Mouse (Mus musculus) hindbrain, embryonic 12.5 days (tissue): ENCODE measurements around the gene Arhgef39. TPM values are rescaled to one million over a fixed set of nuclear protein-coding genes. Genes with fewer than 3 reads are reported as not detected.

Source experiments
- polyA plus RNA-seq: library from polyadenylated mRNA; unstranded; fragments of >200 nt; fragmentation: Nextera tagmentation; extraction: Ambion mirVana; gene quantifications from 2 replicates; pipeline ENCODE4 v1.2.1, GENCODE M21; 2016

The Arhgef39 gene
- polyA plus RNA-seq, 1 experiment from 2014 or later, result 26.8 TPM

Other genes starting within 250 kb of the Arhgef39 start
- 0.18 and 0.34 TPM in 2 replicates for gene Atp8b5, start 232.5 kb downstream of the Arhgef39 start, polyA plus RNA-seq
- gene Rusc2, start 117.7 kb downstream of the Arhgef39 start, polyA plus RNA-seq, result 55.0 and 68.9 TPM in 2 replicates
- 1.3 TPM in 1 of 2 replicates, not detected in the other for gene Fam166b, start 70.6 kb downstream of the Arhgef39 start, polyA plus RNA-seq
- gene Tesk1, start 57.8 kb downstream of the Arhgef39 start, polyA plus RNA-seq, result 15.7 and 16.2 TPM in 2 replicates
- gene Cd72, start 45.1 kb downstream of the Arhgef39 start, polyA plus RNA-seq, result 2.0 and 3.8 TPM in 2 replicates
- gene Sit1, start 16.0 kb downstream of the Arhgef39 start, polyA plus RNA-seq, result not detected in 2 replicates
- gene Ccdc107, start 6.8 kb downstream of the Arhgef39 start, polyA plus RNA-seq, result 50.8 and 51.4 TPM in 2 replicates
- 1.3 and 1.5 TPM in 2 replicates for gene Car9, start 7.3 kb upstream of the Arhgef39 start, polyA plus RNA-seq
- 59.3 and 105 TPM in 2 replicates for gene Tpm2, start 24.1 kb upstream of the Arhgef39 start, polyA plus RNA-seq
- 60.2 and 65.7 TPM in 2 replicates for gene Creb3, start 62.6 kb upstream of the Arhgef39 start, polyA plus RNA-seq
- gene Tln1, start 63.0 kb upstream of the Arhgef39 start, polyA plus RNA-seq, result 70.5 and 71.7 TPM in 2 replicates
- 40.6 and 43.3 TPM in 2 replicates for gene Rgp1, start 79.0 kb upstream of the Arhgef39 start, polyA plus RNA-seq
- gene Gba2, start 79.2 kb upstream of the Arhgef39 start, polyA plus RNA-seq, result 46.5 and 48.7 TPM in 2 replicates
- gene Msmp, start 84.8 kb upstream of the Arhgef39 start, polyA plus RNA-seq, result 2.4 and 4.0 TPM in 2 replicates
- 30.7 and 31.8 TPM in 2 replicates for gene Npr2, start 132.2 kb upstream of the Arhgef39 start, polyA plus RNA-seq
- 7.1 and 7.2 TPM in 2 replicates for gene Spag8, start 153.9 kb upstream of the Arhgef39 start, polyA plus RNA-seq
- gene Hint2, start 156.8 kb upstream of the Arhgef39 start, polyA plus RNA-seq, result 72.7 and 78.3 TPM in 2 replicates
- gene Tmem8b, start 169.3 kb upstream of the Arhgef39 start, polyA plus RNA-seq, result 13.7 and 14.4 TPM in 2 replicates
- 3.1 and 3.8 TPM in 2 replicates for gene Fam221b, start 169.4 kb upstream of the Arhgef39 start, polyA plus RNA-seq
- not detected in 2 replicates for gene Olfr70, start 201.1 kb upstream of the Arhgef39 start, polyA plus RNA-seq
- not detected in 2 replicates for gene Olfr71, start 210.6 kb upstream of the Arhgef39 start, polyA plus RNA-seq
- 0.21 and 0.28 TPM in 2 replicates for gene Hrct1, start 227.5 kb upstream of the Arhgef39 start, polyA plus RNA-seq
- 0.05 and 0.13 TPM in 2 replicates for gene Spaar, start 230.3 kb upstream of the Arhgef39 start, polyA plus RNA-seq